ENCODE assay signal across 8 mouse cellular contexts in genomic region chr5:39644827-39645380, GRCm38 (mm10).
DNase-seq lines count a peak whose midpoint lies in the region; ATAC-seq and TF ChIP-seq lines count a peak whose summit lies in the region.

No protein-coding gene starts in this region.

- H3K4me3 ChIP-seq in kidney, embryonic 15.5 days (replicated peaks) = peak overlapping the region; percentile 69
- H3K4me3 ChIP-seq in lung, postnatal 0 days (ENCODE audit: low read depth, low read length) = peak overlapping the region; percentile 52
- peak overlapping the region; percentile 57 for H3K4me3 ChIP-seq in stomach, embryonic 16.5 days (replicated peaks; ENCODE audit: low read length)

- H3K4me2 ChIP-seq in kidney, embryonic 15.5 days = peak overlapping the region; percentile 98
- peak overlapping the region; percentile 86 for H3K4me2 ChIP-seq in lung, postnatal 0 days (replicated peaks; ENCODE audit: low read depth, low read length)
- peak overlapping the region; percentile 90 for H3K4me2 ChIP-seq in stomach, embryonic 16.5 days (ENCODE audit: low read depth, low read length)

- no peaks in the 10 kb centered on the region for H3K36me3 ChIP-seq in kidney, embryonic 15.5 days
- H3K36me3 ChIP-seq in lung, postnatal 0 days (ENCODE audit: insufficient read depth, low read length) = no peaks in the 10 kb centered on the region
- H3K36me3 ChIP-seq in stomach, embryonic 16.5 days (ENCODE audit: control insufficient read depth, insufficient read depth, low read length) = no peaks in the 10 kb centered on the region

- H3K9ac ChIP-seq in kidney, embryonic 15.5 days = peak overlapping the region; percentile 50
- peak overlapping the region; percentile 23; the same call in 1 of the 2 replicates for H3K9ac ChIP-seq in lung, postnatal 0 days (replicated peaks; ENCODE audit: low read depth)
- peak overlapping the region; percentile 64 for H3K9ac ChIP-seq in stomach, embryonic 16.5 days (ENCODE audit: low read length)

- TF ChIP-seq CTCF in lung, postnatal 0 days (IDR thresholded peaks at IDR 0.05) = no peak

- no peak for DNase-seq in kidney, postnatal 14 days
- peak; percentile 14 for DNase-seq in heart, postnatal 4 days
- no peak for DNase-seq in lung, postnatal 0 days (ENCODE audit: low spot score)
- DNase-seq in gastrocnemius, adult 8-10 months (ENCODE audit: low spot score in 2 of 2) = no peak
- DNase-seq in layer of hippocampus, adult 9-11 months = no peak

- no peak for TF ChIP-seq EP300 in lung, postnatal 0 days (IDR thresholded peaks at IDR 0.05)

- H3K27ac ChIP-seq in kidney, embryonic 15.5 days = no peak overlapping the region
- H3K27ac ChIP-seq in lung, postnatal 0 days (ENCODE audit: low read length) = no peak overlapping the region
- H3K27ac ChIP-seq in stomach, embryonic 16.5 days (ENCODE audit: low read length) = no peak overlapping the region

- peaks cover 51% of the 10 kb centered on the region for H3K27me3 ChIP-seq in kidney, embryonic 15.5 days
- H3K27me3 ChIP-seq in lung, postnatal 0 days (replicated peaks; ENCODE audit: insufficient read depth, low read length) = peaks cover 10% of the 10 kb centered on the region; the same call in 1 of the 2 replicates
- peaks cover 16% of the 10 kb centered on the region; the same call in 1 of the 2 replicates for H3K27me3 ChIP-seq in stomach, embryonic 16.5 days (ENCODE audit: control insufficient read depth, insufficient read depth, low read length)

- H3K9me3 ChIP-seq in kidney, embryonic 15.5 days (replicated peaks) = no peaks in the 10 kb centered on the region
- no peaks in the 10 kb centered on the region for H3K9me3 ChIP-seq in lung, postnatal 0 days (ENCODE audit: low read length)
- no peaks in the 10 kb centered on the region for H3K9me3 ChIP-seq in stomach, embryonic 16.5 days (replicated peaks; ENCODE audit: control insufficient read depth, low read length)

- WGBS in kidney, embryonic 15.5 days = under 1% methylated on average over 28 of the region's 28 CpGs
- WGBS in lung, postnatal 0 days = 2% methylated on average over 28 of the region's 28 CpGs
- WGBS in stomach, embryonic 16.5 days = 1% methylated on average over 28 of the region's 28 CpGs

- H3K4me1 ChIP-seq in kidney, embryonic 15.5 days = peaks cover 22% of the 10 kb centered on the region
- H3K4me1 ChIP-seq in lung, postnatal 0 days (ENCODE audit: insufficient read depth, low read depth, low read length) = peaks cover 11% of the 10 kb centered on the region
- peaks cover 7% of the 10 kb centered on the region; the same call in 1 of the 2 replicates for H3K4me1 ChIP-seq in stomach, embryonic 16.5 days (ENCODE audit: control insufficient read depth, insufficient read depth, low read length)

- peak; percentile 75 for ATAC-seq in kidney, embryonic 15.5 days (replicated peaks; ENCODE audit: low FRiP score)
- ATAC-seq in common myeloid progenitor, adult 5-6 weeks (replicated peaks; ENCODE audit: low read depth, poor library complexity, severe bottlenecking) = peak; percentile 52
- ATAC-seq in lung, postnatal 0 days = peak; percentile 42
- ATAC-seq in stomach, embryonic 16.5 days (ENCODE audit: insufficient read depth, low FRiP score) = peak; percentile 41
